Mouse (Mus musculus) hematopoietic stem cell, adult 5-6 weeks (primary cell): ENCODE data around the gene Mrpl54. TPM values are rescaled to one million over a fixed set of nuclear protein-coding genes. Genes with fewer than 3 reads are reported as not detected.
A peak's percentile ranks its signal among the peaks of the same experiment; 100 is the strongest.

Source experiments
- ATAC-seq, 2 experiments: fragments of 125-278 bp in 1 of 2; replicated peaks in 1 of 2; 2 replicates each; pipeline ENCODE4 v1.8.0; 2016 to 2017; ENCODE audit warnings: inconsistent platforms in 2 of 2, mild to moderate bottlenecking in 2 of 2, moderate number of reproducible peaks in 2 of 2, low read depth in 1 of 2, moderate TSS enrichment in 1 of 2; ENCODE audit not compliant: low FRiP score in 2 of 2, poor library complexity in 2 of 2, severe bottlenecking in 2 of 2, insufficient read depth in 1 of 2, low TSS enrichment in 1 of 2
- total RNA-seq: library from RNA; stranded (forward); fragments of 172-1452, 232-1000 nt; gene quantifications from 2 replicates; pipeline ENCODE4 v1.2.3, GENCODE M21; 2017

The Mrpl54 gene
- total RNA-seq: 125 and 132 TPM in 2 replicates

- ATAC-seq: peak; percentile 86
Measured at GRCm38 (mm10) chr10:81266211-81267105, at the start of gene Mrpl54, which contains the start of gene Apba3. Mrpl54 (minus strand) TSS chr10:81266934. Apba3 (plus strand) TSS chr10:81266960.

- ATAC-seq: no peak
Measured at GRCm38 (mm10) chr10:81315587-81315986, 48.9 kb upstream of the Mrpl54 start.

- ATAC-seq: no peak
Measured at GRCm38 (mm10) chr10:81314201-81314600, 47.5 kb upstream of the Mrpl54 start.

GRCm38 (mm10) chr10:81313581-81313980 is 46.8 kb upstream of the Mrpl54 start:
- no peak for ATAC-seq

- ATAC-seq: no peak
Measured at GRCm38 (mm10) chr10:81309571-81309970, 42.8 kb upstream of the Mrpl54 start.

GRCm38 (mm10) chr10:81306837-81307682 is 40.3 kb upstream of the Mrpl54 start:
- ATAC-seq: no peak

- ATAC-seq: no peak
Measured at GRCm38 (mm10) chr10:81306173-81306668, 39.5 kb upstream of the Mrpl54 start.

- ATAC-seq: no peak
Measured at GRCm38 (mm10) chr10:81305663-81306062, 38.9 kb upstream of the Mrpl54 start.

GRCm38 (mm10) chr10:81304597-81305238 is 38.0 kb upstream of the Mrpl54 start:
- ATAC-seq: peak; percentile 61 to 63

GRCm38 (mm10) chr10:81303761-81304160 is 37.0 kb upstream of the Mrpl54 start:
- 0 out of 4 replicates have a peak, but pooled peaks have one; percentile 33 to 34 for ATAC-seq

GRCm38 (mm10) chr10:81303258-81303657 is 36.5 kb upstream of the Mrpl54 start:
- no peak for ATAC-seq

- no peak for ATAC-seq
Measured at GRCm38 (mm10) chr10:81302781-81303218, 36.1 kb upstream of the Mrpl54 start.

GRCm38 (mm10) chr10:81302288-81302687 is 35.6 kb upstream of the Mrpl54 start:
- no peak for ATAC-seq

- ATAC-seq: no peak
Measured at GRCm38 (mm10) chr10:81301321-81301720, 34.6 kb upstream of the Mrpl54 start.

- ATAC-seq: no peak
Measured at GRCm38 (mm10) chr10:81300352-81300907, 33.7 kb upstream of the Mrpl54 start.

GRCm38 (mm10) chr10:81299585-81300351 is 33.0 kb upstream of the Mrpl54 start:
- no peak for ATAC-seq
